ENCODE assay signal across 8 mouse cellular contexts in genomic region chr2:180218677-180219076, GRCm38 (mm10). TPM values are rescaled to one million over a fixed set of nuclear protein-coding genes. Genes with fewer than 3 reads are reported as not detected.
DNase-seq lines count a peak whose midpoint lies in the region; ATAC-seq and TF ChIP-seq lines count a peak whose summit lies in the region.

No protein-coding gene starts in this region.

- H3K4me2 ChIP-seq in hindbrain, postnatal 0 days (ENCODE audit: low read depth, low read length) = no peak overlapping the region

- peak; percentile 44 for DNase-seq in adrenal gland, postnatal 25 days
- DNase-seq in adrenal gland, adult 8-10 months = no peak
- DNase-seq in embryonic facial prominence, embryonic 10.5 days (ENCODE audit: low spot score) = no peak
- DNase-seq in hindbrain, postnatal 0 days (ENCODE audit: low spot score) = peak; percentile 35
- peak; percentile 61 to 78 for DNase-seq in lung, adult 18-20 months
- DNase-seq in cerebellum, adult 2 months = no peak
- no peak for DNase-seq in left cerebral cortex, adult 18-20 months (ENCODE audit: low spot score in 2 of 2)
- no peak for DNase-seq in gastrocnemius, postnatal 4 days (ENCODE audit: low spot score in 2 of 2)

- no peak for ATAC-seq in hindbrain, postnatal 0 days

- peak overlapping the region; percentile 75 for H3K27ac ChIP-seq in embryonic facial prominence, embryonic 10.5 days (replicated peaks)
- peak overlapping the region; percentile 43; the same call in 1 of the 2 replicates for H3K27ac ChIP-seq in hindbrain, postnatal 0 days
- no peak overlapping the region for H3K27ac ChIP-seq in cerebellum, adult 2 months (ENCODE audit: insufficient read depth, low read length)

- H3K4me1 ChIP-seq in embryonic facial prominence, embryonic 10.5 days = peaks cover 84% of the 10 kb centered on the region
- H3K4me1 ChIP-seq in hindbrain, postnatal 0 days (ENCODE audit: insufficient read depth, low read length) = peaks cover 19% of the 10 kb centered on the region
- H3K4me1 ChIP-seq in cerebellum, adult 2 months (ENCODE audit: control insufficient read depth, insufficient read depth, low read length) = peaks cover 24% of the 10 kb centered on the region

- peaks cover 14% of the 10 kb centered on the region; the same call in 1 of the 2 replicates for H3K36me3 ChIP-seq in embryonic facial prominence, embryonic 10.5 days (replicated peaks)
- no peaks in the 10 kb centered on the region for H3K36me3 ChIP-seq in hindbrain, postnatal 0 days (ENCODE audit: insufficient read depth, low read length)

- WGBS in embryonic facial prominence, embryonic 10.5 days = 27% methylated on average over 5 of the region's 5 CpGs
- WGBS in hindbrain, postnatal 0 days = 27% methylated on average over 5 of the region's 5 CpGs
- 68% methylated on average over 5 of the region's 5 CpGs for WGBS in cerebellum, adult 2 months

- H3K9me3 ChIP-seq in embryonic facial prominence, embryonic 10.5 days = no peaks in the 10 kb centered on the region
- no peaks in the 10 kb centered on the region for H3K9me3 ChIP-seq in hindbrain, postnatal 0 days (ENCODE audit: low read length)

- peaks cover 17% of the 10 kb centered on the region for H3K27me3 ChIP-seq in embryonic facial prominence, embryonic 10.5 days (replicated peaks; ENCODE audit: low read depth, poor library complexity, severe bottlenecking)
- H3K27me3 ChIP-seq in hindbrain, postnatal 0 days (ENCODE audit: insufficient read depth, low read length) = no peaks in the 10 kb centered on the region
- no peaks in the 10 kb centered on the region for H3K27me3 ChIP-seq in cerebellum, adult 2 months (ENCODE audit: control insufficient read depth, insufficient read depth, low read length)

- TF ChIP-seq POLR2A in cerebellum, adult 2 months (IDR thresholded peaks at IDR 0.05; ENCODE audit: borderline replicate concordance, insufficient read depth, low read length) = no peak

- no peak overlapping the region for H3K9ac ChIP-seq in hindbrain, postnatal 0 days (replicated peaks; ENCODE audit: low read length)

- no peak for TF ChIP-seq CTCF in hindbrain, postnatal 0 days (IDR thresholded peaks at IDR 0.05; ENCODE audit: low read depth)
- no peak for TF ChIP-seq CTCF in cerebellum, adult 2 months (IDR thresholded peaks at IDR 0.05; ENCODE audit: borderline replicate concordance, insufficient read depth, low read depth, low read length)

- no peak overlapping the region for H3K4me3 ChIP-seq in embryonic facial prominence, embryonic 10.5 days
- no peak overlapping the region for H3K4me3 ChIP-seq in hindbrain, postnatal 0 days (ENCODE audit: low read length)
- H3K4me3 ChIP-seq in cerebellum, adult 2 months (replicated peaks; ENCODE audit: insufficient read depth, low read depth, low read length) = no peak overlapping the region

RNA-seq across cellular contexts. Expression of gene Lama5, which starts 7.0 kb away (rescaled TPM):
- total RNA-seq in adrenal gland, postnatal 25 days (2021) = 29.3 and 38.0 TPM in 2 replicates
- 10 to 100 TPM; 27.7 to 97.1 (median 46.8) TPM for total RNA-seq in adrenal gland, adult 8-10 months (2022)
- 19.6 and 25.3 TPM in 2 replicates for polyA plus RNA-seq in embryonic facial prominence, embryonic 10.5 days (2016; fragmentation: Nextera tagmentation; extraction: Ambion mirVana)
- 10.3 and 16.5 TPM in 2 replicates for total RNA-seq in hindbrain, postnatal 0 days (2014; rRNA removed)
- 2.7 and 3.5 TPM in 2 replicates for polyA plus RNA-seq in hindbrain, postnatal 0 days (2015; fragmentation: Nextera tagmentation; extraction: Ambion mirVana)
- 6.4 and 7.0 TPM in 2 replicates for polyA plus RNA-seq in cerebellum, adult 2 months (2012; rRNA removed)
- total RNA-seq in left cerebral cortex, adult 18-20 months (2021) = 10 to 100 TPM in 1 of 2 experiments, 1 to 10 TPM in 1; 8.2 to 11.2 TPM
- total RNA-seq in gastrocnemius, postnatal 4 days (2021) = 10 to 100 TPM; 32.3 to 42.7 TPM

RNA-seq across cellular contexts. Expression of gene Rps21, which starts 38.5 kb away (rescaled TPM):
- 728 and 789 TPM in 2 replicates for total RNA-seq in adrenal gland, postnatal 25 days (2021)
- total RNA-seq in adrenal gland, adult 8-10 months (2022) = 1,000 to 10,000 TPM in 1 of 4 experiments, 100 to 1,000 TPM in 3; 772 to 1,010 (median 917) TPM
- 569 and 585 TPM in 2 replicates for polyA plus RNA-seq in embryonic facial prominence, embryonic 10.5 days (2016; fragmentation: Nextera tagmentation; extraction: Ambion mirVana)
- total RNA-seq in hindbrain, postnatal 0 days (2014; rRNA removed) = 752 and 857 TPM in 2 replicates
- 445 and 465 TPM in 2 replicates for polyA plus RNA-seq in hindbrain, postnatal 0 days (2015; fragmentation: Nextera tagmentation; extraction: Ambion mirVana)
- polyA plus RNA-seq in cerebellum, adult 2 months (2012; rRNA removed) = 1,729 and 1,776 TPM in 2 replicates
- 100 to 1,000 TPM; 728 to 804 TPM for total RNA-seq in left cerebral cortex, adult 18-20 months (2021)
- total RNA-seq in gastrocnemius, postnatal 4 days (2021) = 100 to 1,000 TPM; 786 to 791 TPM

RNA-seq across cellular contexts. Expression of gene Adrm1, which starts 47.4 kb away (rescaled TPM):
- 132 and 145 TPM in 2 replicates for total RNA-seq in adrenal gland, postnatal 25 days (2021)
- 100 to 1,000 TPM; 158 to 178 (median 163) TPM for total RNA-seq in adrenal gland, adult 8-10 months (2022)
- polyA plus RNA-seq in embryonic facial prominence, embryonic 10.5 days (2016; fragmentation: Nextera tagmentation; extraction: Ambion mirVana) = 264 and 272 TPM in 2 replicates
- total RNA-seq in hindbrain, postnatal 0 days (2014; rRNA removed) = 107 and 119 TPM in 2 replicates
- polyA plus RNA-seq in hindbrain, postnatal 0 days (2015; fragmentation: Nextera tagmentation; extraction: Ambion mirVana) = 207 and 210 TPM in 2 replicates
- polyA plus RNA-seq in cerebellum, adult 2 months (2012; rRNA removed) = 111 and 114 TPM in 2 replicates
- total RNA-seq in left cerebral cortex, adult 18-20 months (2021) = 100 to 1,000 TPM; 106 to 111 TPM
- 100 to 1,000 TPM; 113 to 131 TPM for total RNA-seq in gastrocnemius, postnatal 4 days (2021)

RNA-seq across cellular contexts. Expression of gene Cables2, which starts 54.6 kb away (rescaled TPM):
- 16.1 and 19.6 TPM in 2 replicates for total RNA-seq in adrenal gland, postnatal 25 days (2021)
- total RNA-seq in adrenal gland, adult 8-10 months (2022) = 10 to 100 TPM; 13.6 to 17.0 (median 15.1) TPM
- 12.7 and 13.2 TPM in 2 replicates for polyA plus RNA-seq in embryonic facial prominence, embryonic 10.5 days (2016; fragmentation: Nextera tagmentation; extraction: Ambion mirVana)
- total RNA-seq in hindbrain, postnatal 0 days (2014; rRNA removed) = 56.8 and 60.5 TPM in 2 replicates
- polyA plus RNA-seq in hindbrain, postnatal 0 days (2015; fragmentation: Nextera tagmentation; extraction: Ambion mirVana) = 25.1 and 26.4 TPM in 2 replicates
- 46.3 and 51.7 TPM in 2 replicates for polyA plus RNA-seq in cerebellum, adult 2 months (2012; rRNA removed)
- 10 to 100 TPM; 30.5 to 33.7 TPM for total RNA-seq in left cerebral cortex, adult 18-20 months (2021)
- 10 to 100 TPM; 13.4 to 14.6 TPM for total RNA-seq in gastrocnemius, postnatal 4 days (2021)

Comparison
In these comparisons a context has a peak if more than half of its experiments do, and no peak if none do; other contexts are left out.
1. DNase-seq: peak in adrenal gland, postnatal 25 days (single experiment), hindbrain, postnatal 0 days (single experiment) and lung, adult 18-20 months (2 of 2); none in adrenal gland, adult 8-10 months (single experiment), embryonic facial prominence, embryonic 10.5 days (single experiment), cerebellum, adult 2 months (0 of 2), left cerebral cortex, adult 18-20 months (0 of 2) and gastrocnemius, postnatal 4 days (0 of 2).